Mouse (Mus musculus): ENCODE measurements around the gene Slc26a5. TPM values are rescaled to one million over a fixed set of nuclear protein-coding genes. Genes with fewer than 3 reads are reported as not detected.

Gene Slc26a5
- polyA plus RNA-seq, 1 experiment from 2014 or later = not detected

DNA sequence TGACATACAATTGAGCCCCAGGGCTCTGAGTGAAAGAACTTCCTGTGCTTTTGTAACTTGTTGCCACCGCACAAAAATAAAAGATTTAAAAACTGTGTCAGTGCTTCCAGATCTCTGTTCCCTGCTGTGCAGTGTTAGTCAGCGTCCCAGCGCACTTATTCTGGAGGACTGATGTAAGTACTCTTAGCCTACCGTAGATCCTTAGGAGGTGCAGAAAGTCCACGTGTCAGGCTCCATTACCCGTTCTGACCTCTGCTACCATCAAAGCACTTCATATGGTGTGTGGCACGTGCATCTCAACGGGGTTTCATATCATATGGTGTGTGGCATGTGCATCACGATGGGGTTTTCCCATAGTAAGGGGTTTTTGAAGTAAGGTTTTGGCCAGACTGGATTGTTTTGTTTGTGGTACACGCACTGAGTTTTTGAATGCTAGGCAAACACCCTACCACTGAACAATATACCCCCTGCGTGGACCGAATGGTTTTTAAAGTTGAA is 61.7 kb downstream of the Slc26a5 start:
- no peak overlapping the region for H3K27ac ChIP-seq
- H3K4me2 ChIP-seq = no peak overlapping the region
- no peaks in the 10 kb centered on the region for H3K9me3 ChIP-seq (replicated peaks)
- no peaks in the 10 kb centered on the region for H3K27me3 ChIP-seq
- peaks cover 55% of the 10 kb centered on the region for H3K36me3 ChIP-seq
- no peak overlapping the region for H3K4me3 ChIP-seq (replicated peaks)
- 90% methylated on average over 12 of the region's 12 CpGs for WGBS
- no peaks in the 10 kb centered on the region for H3K4me1 ChIP-seq
- no peak overlapping the region for H3K9ac ChIP-seq
- ATAC-seq (replicated peaks; ENCODE audit: low FRiP score) = no peak

DNA sequence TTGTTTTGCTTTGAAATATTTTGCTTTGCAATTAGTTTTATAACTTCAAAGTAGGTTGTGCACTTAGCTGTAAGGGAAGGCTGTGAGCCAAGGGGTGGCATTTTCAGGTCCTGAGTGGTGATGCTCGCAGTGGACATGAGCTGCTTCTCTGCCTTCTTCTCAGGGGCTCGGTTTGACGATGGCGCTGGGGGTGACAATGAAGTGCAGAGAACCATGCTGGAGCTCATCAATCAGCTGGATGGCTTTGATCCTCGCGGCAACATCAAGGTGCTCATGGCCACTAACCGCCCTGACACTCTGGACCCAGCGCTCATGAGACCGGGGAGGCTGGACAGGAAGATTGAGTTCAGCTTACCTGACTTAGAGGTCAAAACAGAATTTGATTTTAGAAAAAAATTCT is 62.5 kb downstream of the Slc26a5 start:
- 83% methylated on average over 9 of the region's 9 CpGs for WGBS
- Histone ChIP-seq H3K4me2 (no peak overlapping the region), H3K4me1 (no peaks in the 10 kb centered on the region), H3K27ac (no peak overlapping the region), H3K9me3 (replicated peaks) (no peaks in the 10 kb centered on the region), H3K36me3 (peaks cover 62% of the 10 kb centered on the region), H3K4me3 (replicated peaks) (no peak overlapping the region), H3K27me3 (no peaks in the 10 kb centered on the region), H3K9ac (no peak overlapping the region)
- ATAC-seq (replicated peaks; ENCODE audit: low FRiP score) = no peak

DNA sequence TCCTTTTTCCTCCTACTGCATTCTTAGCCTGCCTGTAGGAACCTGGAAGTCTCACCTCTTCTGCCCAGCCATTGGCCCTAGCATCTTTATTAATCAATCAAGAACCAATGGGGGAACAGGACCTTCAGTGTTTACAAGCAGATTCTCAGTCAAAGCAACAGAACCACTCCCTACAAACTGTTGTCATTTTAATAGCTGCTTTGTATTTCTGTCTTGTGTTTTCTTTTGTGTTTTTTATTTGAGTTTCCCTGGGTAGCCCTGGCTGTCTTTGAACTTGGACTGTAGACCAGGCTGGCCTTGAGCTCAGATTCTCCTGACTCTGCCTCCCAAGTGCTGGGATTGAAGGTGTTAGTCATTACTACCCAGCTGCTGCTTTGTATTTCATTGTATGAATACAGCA is 73.2 kb downstream of the Slc26a5 start:
- H3K9ac ChIP-seq = no peak overlapping the region
- H3K27ac ChIP-seq = no peak overlapping the region
- no peak overlapping the region for H3K4me2 ChIP-seq
- H3K4me3 ChIP-seq (replicated peaks) = no peak overlapping the region
- H3K27me3 ChIP-seq = no peaks in the 10 kb centered on the region
- H3K4me1 ChIP-seq = peaks cover 14% of the 10 kb centered on the region
- no peak for ATAC-seq (replicated peaks; ENCODE audit: low FRiP score)
- H3K36me3 ChIP-seq = peaks cover 34% of the 10 kb centered on the region
- H3K9me3 ChIP-seq (replicated peaks) = no peaks in the 10 kb centered on the region

DNA sequence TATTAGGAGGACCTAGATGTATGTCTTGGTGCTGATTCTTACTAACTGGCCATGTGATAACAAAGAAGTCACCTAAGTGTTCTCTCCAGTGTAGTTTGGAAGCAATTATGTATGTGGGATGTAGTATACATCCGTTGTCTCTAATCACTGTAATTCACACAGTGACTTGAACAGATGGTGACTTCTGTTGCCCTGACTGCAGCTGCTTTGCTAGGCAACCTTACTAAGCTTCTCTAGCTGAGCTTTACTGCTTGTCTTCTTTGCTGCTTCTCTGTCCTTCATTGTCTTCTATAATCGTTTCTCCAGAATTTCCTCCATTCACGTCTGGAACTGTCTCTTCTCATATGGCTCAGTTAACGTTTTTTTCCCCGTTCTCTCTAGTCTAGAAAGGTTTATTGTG is 76.3 kb downstream of the Slc26a5 start:
- peaks cover 16% of the 10 kb centered on the region for H3K36me3 ChIP-seq

DNA sequence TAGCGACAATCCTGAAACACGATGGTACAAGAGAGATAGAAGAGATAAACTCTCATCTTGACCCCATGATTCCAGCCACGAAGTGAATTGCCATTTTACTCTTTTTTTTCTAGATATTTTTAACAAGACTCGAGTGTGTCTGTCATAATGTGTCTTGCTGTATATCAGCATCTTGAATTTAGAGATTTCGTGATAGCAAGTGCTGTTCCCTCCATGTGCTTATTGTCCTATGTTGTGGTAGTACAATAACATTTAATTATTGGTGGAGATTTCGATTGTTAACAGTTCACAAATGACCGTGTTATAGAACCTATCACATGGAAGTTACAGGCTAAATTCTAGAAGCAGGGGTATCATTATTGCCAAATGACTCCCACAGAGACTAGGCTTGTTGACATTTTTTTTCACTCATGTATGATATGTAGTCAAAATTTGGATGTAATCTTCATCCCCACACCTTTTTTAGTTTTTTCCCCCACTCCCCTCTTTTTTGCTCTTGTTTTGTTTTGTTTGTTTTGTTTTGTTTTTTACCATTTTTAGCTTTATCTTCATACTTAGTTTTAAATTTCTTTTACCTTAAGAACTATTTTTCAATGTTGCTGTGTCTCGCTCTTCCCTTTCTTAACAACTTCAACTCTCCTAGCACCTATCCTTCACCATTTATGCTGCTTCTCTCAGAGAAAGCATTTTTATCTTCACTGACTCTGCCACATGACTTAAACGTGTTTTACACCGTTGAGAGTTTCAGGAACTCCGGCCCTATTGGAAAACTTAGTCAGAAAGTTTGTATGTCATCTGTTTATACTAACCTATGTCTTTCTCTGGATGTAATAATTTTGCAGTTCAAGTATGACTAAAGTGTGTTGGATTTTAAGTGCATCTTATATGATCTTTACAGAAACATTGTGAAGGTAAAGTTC is 78.0 kb downstream of the Slc26a5 start:
- WGBS = 39% methylated on average over 11 of the region's 11 CpGs
- peak overlapping the region; percentile 87; the same call in 1 of the 2 replicates for H3K27ac ChIP-seq
- H3K36me3 ChIP-seq = peaks cover 22% of the 10 kb centered on the region
- peak overlapping the region; percentile 63 for H3K4me2 ChIP-seq
- H3K4me3 ChIP-seq (replicated peaks) = peak overlapping the region; percentile 78
- H3K4me1 ChIP-seq = peaks cover 17% of the 10 kb centered on the region
- no peaks in the 10 kb centered on the region for H3K9me3 ChIP-seq (replicated peaks)
- ATAC-seq (replicated peaks; ENCODE audit: low FRiP score) = no peak
- peak overlapping the region; percentile 94 for H3K9ac ChIP-seq
- no peaks in the 10 kb centered on the region for H3K27me3 ChIP-seq

More for the DNA sequence above, 76.3 kb downstream of the Slc26a5 start:
- Histone ChIP-seq H3K9me3 (replicated peaks) (no peaks in the 10 kb centered on the region), H3K9ac (no peak overlapping the region), H3K4me2 (no peak overlapping the region), H3K4me1 (peaks cover 15% of the 10 kb centered on the region), H3K27ac (no peak overlapping the region), H3K27me3 (no peaks in the 10 kb centered on the region), H3K4me3 (replicated peaks) (no peak overlapping the region)
- ATAC-seq (replicated peaks; ENCODE audit: low FRiP score) = no peak
- 52% methylated on average over 5 of the region's 5 CpGs for WGBS

DNA sequence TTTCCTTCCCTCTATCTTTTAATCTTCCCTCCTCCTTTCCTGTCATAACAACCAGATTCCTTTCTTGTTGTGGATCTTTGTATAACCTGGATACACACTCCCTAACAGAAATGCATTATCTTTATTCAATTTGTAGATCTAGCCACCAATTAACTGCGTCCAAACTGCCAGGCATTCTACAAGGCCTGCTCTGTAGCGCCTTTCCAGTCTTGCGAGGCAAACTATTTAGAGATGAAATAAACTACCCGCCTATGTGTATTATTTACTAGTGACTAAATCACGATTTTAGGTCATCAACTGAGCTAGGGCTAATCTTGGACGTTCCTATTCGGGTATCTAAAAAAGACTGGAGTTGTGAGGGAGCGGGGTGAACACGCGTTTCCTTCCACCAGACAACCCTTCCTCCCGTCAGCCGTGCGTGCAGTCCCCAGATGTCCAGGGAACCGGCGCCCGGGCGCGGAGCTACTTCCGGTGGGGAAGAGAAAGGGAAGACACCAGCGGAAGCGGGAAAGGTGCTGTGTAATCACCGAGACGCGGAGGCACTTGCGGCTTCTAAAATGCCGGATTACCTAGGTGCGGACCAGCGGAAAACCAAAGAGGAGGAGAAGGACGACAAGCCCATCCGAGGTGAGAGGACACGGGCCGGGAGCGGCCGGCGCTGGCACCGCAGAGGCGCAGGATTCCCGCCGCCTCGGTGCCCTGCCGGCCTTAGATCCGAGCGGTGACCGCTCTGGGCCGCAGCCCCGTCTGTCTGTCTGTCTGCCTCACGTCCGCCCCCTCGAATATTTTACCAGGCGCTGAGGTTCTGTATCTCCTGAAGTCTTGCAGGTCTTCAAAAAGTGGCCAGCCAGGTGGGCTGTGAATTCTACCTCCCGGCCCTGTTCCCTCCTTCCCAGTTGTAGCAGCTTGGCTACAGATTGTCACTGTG is 78.9 kb downstream of the Slc26a5 start:
- ATAC-seq (replicated peaks; ENCODE audit: low FRiP score) = peak; percentile 85
- peak overlapping the region; percentile 78 for H3K4me3 ChIP-seq (replicated peaks)
- H3K4me2 ChIP-seq = peak overlapping the region; percentile 63
- WGBS = 2% methylated on average over 51 of the region's 51 CpGs
- no peaks in the 10 kb centered on the region for H3K9me3 ChIP-seq (replicated peaks)
- H3K9ac ChIP-seq = peak overlapping the region; percentile 94
- peaks cover 17% of the 10 kb centered on the region for H3K4me1 ChIP-seq
- peaks cover 24% of the 10 kb centered on the region for H3K36me3 ChIP-seq
- no peaks in the 10 kb centered on the region for H3K27me3 ChIP-seq
- peak overlapping the region; percentile 87 for H3K27ac ChIP-seq

DNA sequence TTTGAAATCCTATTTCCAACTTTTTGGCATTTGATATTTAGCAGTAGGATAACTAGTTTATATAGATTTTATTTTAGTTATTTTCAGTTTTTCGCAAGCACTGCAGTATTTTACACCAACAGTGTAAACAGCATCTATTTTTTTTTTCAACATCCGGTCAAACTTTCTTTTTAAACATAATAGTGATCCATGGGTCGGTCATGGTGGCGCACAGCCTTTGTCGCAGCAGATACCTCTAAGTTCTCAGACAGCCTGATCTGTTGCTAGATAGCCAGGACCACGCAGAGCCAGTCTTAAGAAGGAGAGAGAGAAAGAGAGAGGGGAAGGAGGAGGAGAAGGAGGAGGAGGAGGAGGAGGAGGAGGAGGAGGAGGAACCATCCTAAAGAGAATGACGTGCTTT is 79.6 kb downstream of the Slc26a5 start:
- Histone ChIP-seq H3K9me3 (replicated peaks) (no peaks in the 10 kb centered on the region), H3K27ac (peak overlapping the region; percentile 87; the same call in 1 of the 2 replicates), H3K4me1 (peaks cover 17% of the 10 kb centered on the region), H3K27me3 (no peaks in the 10 kb centered on the region), H3K4me2 (peak overlapping the region; percentile 91), H3K36me3 (peaks cover 32% of the 10 kb centered on the region), H3K4me3 (replicated peaks) (no peak overlapping the region), H3K9ac (no peak overlapping the region)
- no peak for ATAC-seq (replicated peaks; ENCODE audit: low FRiP score)
- WGBS = 79% methylated on average over 7 of the region's 7 CpGs

DNA sequence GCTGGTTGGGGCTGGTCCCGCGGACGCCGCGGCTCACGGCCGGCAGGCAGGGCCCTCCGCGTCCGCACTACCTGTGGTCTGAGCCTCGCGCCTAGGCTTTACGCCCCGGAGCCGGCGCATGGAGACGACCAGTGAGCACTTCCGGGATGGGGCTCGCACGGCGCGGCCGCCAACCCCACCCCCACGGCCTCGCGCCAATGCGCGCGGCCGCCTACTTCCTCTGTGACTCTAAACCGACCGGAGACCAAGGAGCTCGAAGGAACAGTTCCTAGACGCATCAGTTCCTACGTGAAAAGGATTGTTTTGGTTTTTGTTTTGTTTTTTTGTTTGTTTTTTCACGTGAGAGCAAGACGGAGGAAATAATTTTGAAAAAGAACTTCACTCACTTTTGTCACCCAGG is 80.4 kb downstream of the Slc26a5 start, which contains the start of the genes Dnajc2 and Psmc2:
Gene Dnajc2, minus strand, starts transcription at position 199 of the 400 bp plus-strand sequence.
Gene Psmc2, plus strand, starts transcription at position 231 of the 400 bp plus-strand sequence.
- Histone ChIP-seq H3K27ac (peak within 1 kb of the TSS; percentile 87), H3K36me3 (peaks cover 39% of the 10 kb centered on the region), H3K4me2 (peak within 1 kb of the TSS; percentile 91), H3K9me3 (replicated peaks) (no peaks in the 10 kb centered on the region), H3K4me3 (replicated peaks) (peak within 1 kb of the TSS; percentile 99), H3K27me3 (no peaks in the 10 kb centered on the region), H3K4me1 (peaks cover 17% of the 10 kb centered on the region), H3K9ac (peak within 1 kb of the TSS; percentile 77)
- under 1% methylated on average over 37 of the region's 37 CpGs for WGBS
- peak; percentile 97 for ATAC-seq (replicated peaks; ENCODE audit: low FRiP score)

DNA sequence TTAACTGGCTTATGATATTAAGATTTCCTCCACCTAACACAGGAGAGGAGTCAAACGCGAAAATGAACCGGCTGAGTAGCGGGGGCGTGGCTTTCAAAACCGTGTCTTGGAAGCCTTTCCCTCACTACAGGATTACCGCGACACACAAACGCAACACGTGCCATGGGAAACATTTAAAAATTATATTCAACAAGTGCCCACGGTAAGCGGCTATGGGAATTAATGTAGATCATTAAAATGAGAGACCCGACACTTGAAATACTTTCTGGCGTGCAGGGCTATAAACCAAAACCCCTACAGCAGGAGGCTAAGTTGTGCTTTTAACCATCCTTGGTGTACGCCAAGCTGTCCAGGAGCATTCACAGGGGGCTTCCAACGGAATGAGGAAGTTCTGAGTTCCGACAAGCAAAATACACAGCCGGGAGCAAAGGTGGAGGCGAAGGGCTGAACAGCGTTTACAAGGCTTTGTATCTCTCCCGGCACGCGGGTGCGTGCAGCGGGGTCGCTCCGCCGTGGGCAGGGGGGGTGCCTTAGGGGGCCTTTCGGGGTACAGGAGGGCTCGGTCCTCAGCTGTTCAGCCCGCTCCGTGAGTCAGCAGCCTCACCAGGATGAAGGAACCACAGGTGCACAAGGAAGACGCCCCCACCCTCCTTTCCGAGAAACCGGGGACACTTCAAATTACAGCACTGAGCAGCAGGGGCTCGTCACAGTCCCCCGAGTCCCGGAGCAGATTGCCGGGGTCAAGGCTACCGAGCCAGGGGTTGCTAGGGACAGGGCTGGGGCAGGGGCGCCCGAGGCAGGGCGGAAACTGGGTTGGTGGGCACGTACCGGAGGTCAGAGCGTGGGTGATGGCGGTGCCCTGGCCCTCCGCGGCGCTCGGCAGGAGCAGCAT is 81.0 kb downstream of the Slc26a5 start:
- under 1% methylated on average over 51 of the region's 51 CpGs for WGBS
- H3K9me3 ChIP-seq (replicated peaks) = no peaks in the 10 kb centered on the region
- H3K4me1 ChIP-seq = peaks cover 17% of the 10 kb centered on the region
- peaks cover 45% of the 10 kb centered on the region for H3K36me3 ChIP-seq
- peak overlapping the region; percentile 78 for H3K27ac ChIP-seq
- H3K4me2 ChIP-seq = peak overlapping the region; percentile 91
- peak overlapping the region; percentile 99 for H3K4me3 ChIP-seq (replicated peaks)
- H3K9ac ChIP-seq = peak overlapping the region; percentile 77
- peak; percentile 78; the same call in 1 of the 2 replicates for ATAC-seq (replicated peaks; ENCODE audit: low FRiP score)
- H3K27me3 ChIP-seq = no peaks in the 10 kb centered on the region

DNA sequence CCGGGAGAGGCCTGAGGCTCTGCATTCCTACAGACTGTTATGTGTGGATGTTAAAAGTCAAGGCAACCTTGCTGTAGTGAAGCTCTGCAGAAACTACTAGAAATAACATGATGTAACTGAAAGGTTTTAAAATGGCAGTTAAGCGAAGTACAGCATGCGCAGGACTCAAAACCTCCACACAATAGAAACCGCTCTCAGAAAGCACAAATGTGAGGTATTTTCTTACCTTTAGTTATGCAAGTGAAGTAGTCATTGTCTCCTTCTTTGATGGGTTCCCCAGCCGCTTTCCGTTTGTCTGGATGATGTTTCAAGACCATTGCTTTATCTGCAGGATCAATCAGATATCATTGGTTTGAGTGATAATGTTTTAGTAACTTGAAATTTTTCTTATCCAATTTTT is 88.9 kb downstream of the Slc26a5 start:
- H3K9ac ChIP-seq = no peak overlapping the region
- no peaks in the 10 kb centered on the region for H3K9me3 ChIP-seq (replicated peaks)
- H3K27me3 ChIP-seq = no peaks in the 10 kb centered on the region
- H3K4me1 ChIP-seq = no peaks in the 10 kb centered on the region
- no peak overlapping the region for H3K4me3 ChIP-seq (replicated peaks)
- H3K27ac ChIP-seq = no peak overlapping the region
- WGBS = 94% methylated on average over 6 of the region's 6 CpGs
- ATAC-seq (replicated peaks; ENCODE audit: low FRiP score) = no peak
- H3K4me2 ChIP-seq = no peak overlapping the region
- peaks cover 76% of the 10 kb centered on the region for H3K36me3 ChIP-seq

DNA sequence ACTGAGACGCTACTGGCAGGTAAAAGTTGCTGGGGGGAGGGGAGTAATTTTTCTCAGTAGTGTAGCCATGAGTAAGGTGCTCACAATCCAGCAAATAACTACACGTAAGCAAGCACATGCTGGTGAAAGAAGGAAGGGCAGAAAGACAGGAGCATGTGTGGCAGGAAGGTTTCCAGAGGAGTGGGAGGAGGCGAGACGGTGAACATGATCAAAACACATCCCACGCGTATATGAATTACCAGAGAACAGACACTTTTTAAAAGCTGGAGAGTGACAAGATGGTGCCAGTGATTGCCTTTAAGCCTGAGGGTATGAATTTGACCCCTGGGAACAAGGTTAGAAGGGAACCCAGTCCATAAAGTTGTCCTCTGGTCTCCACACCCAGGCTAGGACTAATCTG is 95.6 kb downstream of the Slc26a5 start:
- WGBS = 88% methylated on average over 6 of the region's 6 CpGs

More for the DNA sequence above, 95.6 kb downstream of the Slc26a5 start:
- no peak overlapping the region for H3K4me2 ChIP-seq
- peaks cover 76% of the 10 kb centered on the region for H3K36me3 ChIP-seq
- no peaks in the 10 kb centered on the region for H3K4me1 ChIP-seq
- H3K27me3 ChIP-seq = no peaks in the 10 kb centered on the region
- H3K9me3 ChIP-seq (replicated peaks) = no peaks in the 10 kb centered on the region
- H3K9ac ChIP-seq = no peak overlapping the region
- H3K4me3 ChIP-seq (replicated peaks) = no peak overlapping the region
- H3K27ac ChIP-seq = no peak overlapping the region
- no peak for ATAC-seq (replicated peaks; ENCODE audit: low FRiP score)

Data from kidney, embryonic 15.5 days (tissue).